Mouse (Mus musculus): ENCODE measurements around the gene Acsf2. TPM values are rescaled to one million over a fixed set of nuclear protein-coding genes. Genes with fewer than 3 reads are reported as not detected.

Acsf2 gene
- polyA plus RNA-seq, 1 experiment from 2014 or later: 10.2 TPM

DNA sequence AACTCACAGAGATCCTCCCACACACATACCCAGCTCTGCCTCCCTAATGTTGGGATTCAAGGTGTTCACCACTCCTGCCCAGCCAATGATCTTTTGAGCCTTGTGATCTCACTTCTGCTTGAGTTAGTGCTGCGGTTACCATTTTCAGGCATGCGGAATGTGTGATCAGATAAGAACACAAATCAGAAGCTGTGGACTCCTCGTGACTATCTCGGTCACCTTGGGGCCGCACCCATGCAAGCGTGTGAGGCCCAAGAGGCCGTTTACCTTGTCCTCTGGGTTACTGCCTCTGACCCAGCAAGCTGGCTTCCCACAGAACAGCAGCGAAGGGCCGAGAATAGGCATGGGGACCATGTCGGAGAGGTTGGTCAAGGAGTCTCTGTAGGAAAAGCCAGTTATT lies 92.7 kb downstream of the Acsf2 start:
- no peak overlapping the region for H3K27ac ChIP-seq (ENCODE audit: low read depth)
- H3K4me3 ChIP-seq (ENCODE audit: low read depth, low read length): no peak overlapping the region
- H3K9ac ChIP-seq: no peak overlapping the region
- WGBS: 72% methylated on average over 10 of the region's 10 CpGs
- ATAC-seq (ENCODE audit: insufficient read depth): no peak
- H3K27me3 ChIP-seq (ENCODE audit: insufficient read depth, low read length): no peaks in the 10 kb centered on the region
- H3K4me1 ChIP-seq (ENCODE audit: insufficient read depth): no peaks in the 10 kb centered on the region
- TF ChIP-seq CTCF (IDR thresholded peaks at IDR 0.05; ENCODE audit: low read depth): no peak
- H3K9me3 ChIP-seq (ENCODE audit: low read depth, low read length): peaks cover 6% of the 10 kb centered on the region; the same call in 1 of the 2 replicates
- H3K36me3 ChIP-seq (ENCODE audit: insufficient read depth): no peaks in the 10 kb centered on the region
- no peak for DNase-seq
- no peak overlapping the region for H3K4me2 ChIP-seq

Other genes starting within 250 kb of the Acsf2 start
- gene Abcc3, start 208.9 kb downstream of the Acsf2 start, polyA plus RNA-seq (2014; fragmentation: Nextera tagmentation; extraction: Ambion mirVana): 3.1 and 3.7 TPM in 2 replicates
- gene Cacna1g, start 127.7 kb downstream of the Acsf2 start, polyA plus RNA-seq (2014; fragmentation: Nextera tagmentation; extraction: Ambion mirVana): 12.9 and 13.5 TPM in 2 replicates
- 0.42 TPM in 1 of 2 replicates, not detected in the other for gene Spata20, start 115.7 kb downstream of the Acsf2 start, polyA plus RNA-seq (2014; fragmentation: Nextera tagmentation; extraction: Ambion mirVana)
- 14.1 and 15.9 TPM in 2 replicates for gene Epn3, start 101.9 kb downstream of the Acsf2 start, polyA plus RNA-seq (2014; fragmentation: Nextera tagmentation; extraction: Ambion mirVana)
- 3.2 and 3.3 TPM in 2 replicates for gene Mycbpap, start 80.1 kb downstream of the Acsf2 start, polyA plus RNA-seq (2014; fragmentation: Nextera tagmentation; extraction: Ambion mirVana)
- gene Rsad1, start 52.6 kb downstream of the Acsf2 start, polyA plus RNA-seq (2014; fragmentation: Nextera tagmentation; extraction: Ambion mirVana): 3.6 and 4.2 TPM in 2 replicates
- gene Chad, start 36.8 kb downstream of the Acsf2 start, polyA plus RNA-seq (2014; fragmentation: Nextera tagmentation; extraction: Ambion mirVana): 1.6 and 2.0 TPM in 2 replicates
- 211 and 222 TPM in 2 replicates for gene Lrrc59, start 27.9 kb upstream of the Acsf2 start, polyA plus RNA-seq (2014; fragmentation: Nextera tagmentation; extraction: Ambion mirVana)
- 137 TPM in 2 replicates for gene Mrpl27, start 51.9 kb upstream of the Acsf2 start, polyA plus RNA-seq (2014; fragmentation: Nextera tagmentation; extraction: Ambion mirVana)
- 30.0 and 35.4 TPM in 2 replicates for gene Eme1, start 52.1 kb upstream of the Acsf2 start, polyA plus RNA-seq (2014; fragmentation: Nextera tagmentation; extraction: Ambion mirVana)
- 25.0 and 31.5 TPM in 2 replicates for gene Xylt2, start 75.6 kb upstream of the Acsf2 start, polyA plus RNA-seq (2014; fragmentation: Nextera tagmentation; extraction: Ambion mirVana)
- 1.5 and 2.0 TPM in 2 replicates for gene Gm11541, start 102.6 kb upstream of the Acsf2 start, polyA plus RNA-seq (2014; fragmentation: Nextera tagmentation; extraction: Ambion mirVana)
- 0.20 and 0.21 TPM in 2 replicates for gene Cdc34b, start 139.9 kb upstream of the Acsf2 start, polyA plus RNA-seq (2014; fragmentation: Nextera tagmentation; extraction: Ambion mirVana)
- not detected in 2 replicates for gene Tmem92, start 180.8 kb upstream of the Acsf2 start, polyA plus RNA-seq (2014; fragmentation: Nextera tagmentation; extraction: Ambion mirVana)